Mouse (Mus musculus) liver, embryonic 14.5 days (tissue): ENCODE data around the gene Gca. TPM values are rescaled to one million over a fixed set of nuclear protein-coding genes. Genes with fewer than 3 reads are reported as not detected.

Source experiments
- ATAC-seq: fragments of 200-750 bp; cut with Nextera tagmentation; 2 replicates; pipeline ENCODE4 v1.8.0; 2017; ENCODE audit warnings: moderate number of reproducible peaks, mild to moderate bottlenecking, moderate library complexity; ENCODE audit not compliant: insufficient read depth
- DNase-seq, 3 experiments: peaks; one replicate each; pipeline ENCODE4 v3.0.0-alpha.2; 2012 to 2013; ENCODE audit warnings: low read depth in 3 of 3, low spot score in 3 of 3
- H3K27ac ChIP-seq: fragments of 300-500 bp; sonication (generic); 2 replicates; pipeline ENCODE4 v1.5.1; 2014; ENCODE audit warnings: moderate library complexity, mild to moderate bottlenecking, control low read depth, inconsistent platforms
- H3K27me3 ChIP-seq: fragments of 300-500 bp; sonication (generic); 2 replicates; pipeline ENCODE4 v1.6.1; 2014; ENCODE audit warnings: mild to moderate bottlenecking, low read length, moderate library complexity; ENCODE audit not compliant: control insufficient read depth, insufficient read depth
- H3K36me3 ChIP-seq: fragments of 300-500 bp; sonication (generic); replicated peaks from 2 replicates; pipeline ENCODE4 v1.6.1; 2014; ENCODE audit warnings: low read depth; ENCODE audit not compliant: control insufficient read depth, insufficient read depth
- H3K4me1 ChIP-seq, 2 experiments: fragments of 200-500 bp in 1 of 2; fragments of 300-500 bp in 1 of 2; sonication (generic) in 1 of 2; replicated peaks; 2 replicates each; pipeline ENCODE4 v1.6.1; 2012 to 2014; ENCODE audit warnings: antibody characterized with exemption in 1 of 2, inconsistent platforms in 1 of 2, low read length in 1 of 2; ENCODE audit not compliant: control insufficient read depth in 2 of 2, insufficient read depth in 2 of 2
- H3K4me2 ChIP-seq: fragments of 300-500 bp; sonication (generic); 2 replicates; pipeline ENCODE4 v1.6.1; 2014; ENCODE audit warnings: low read depth, mild to moderate bottlenecking, control low read depth, moderate library complexity
- H3K4me3 ChIP-seq, 2 experiments: fragments of 200-500 bp in 1 of 2; fragments of 300-500 bp in 1 of 2; sonication (generic) in 1 of 2; 2 replicates each; pipeline ENCODE4 v1.5.1; 2012 to 2014; ENCODE audit warnings: low read depth in 2 of 2, low read length in 2 of 2, mild to moderate bottlenecking in 2 of 2, control low read depth in 1 of 2, inconsistent platforms in 1 of 2, moderate library complexity in 1 of 2; ENCODE audit not compliant: insufficient read depth in 1 of 2
- H3K9ac ChIP-seq: fragments of 300-500 bp; sonication (generic); replicated peaks from 2 replicates; pipeline ENCODE4 v1.6.1; 2014; ENCODE audit warnings: mild to moderate bottlenecking, control low read depth, moderate library complexity
- H3K9me3 ChIP-seq: fragments of 300-500 bp; sonication (generic); 2 replicates; pipeline ENCODE4 v1.6.1; 2016; ENCODE audit warnings: low read length, mixed read lengths; ENCODE audit not compliant: control insufficient read depth
- CTCF ChIP-seq: IDR thresholded peaks from 2 replicates; pipeline ENCODE4 v1.5.1; 2016; ENCODE audit warnings: antibody characterized with exemption, low read depth, control low read depth
- EP300 ChIP-seq: IDR thresholded peaks from 2 replicates; pipeline ENCODE4 v1.6.1; 2016; ENCODE audit warnings: antibody characterized with exemption, low read depth
- WGBS: fragments of 180-500 bp; shearing (Covaris S2); extraction: QIAGEN DNeasy Blood & Tissue Kit; methylation state at CpG from one replicate; pipeline ENCODE4 v1.1.7; 2014; ENCODE audit not compliant: insufficient replicate concordance; 5-methylcytosine and 5-hydroxymethylcytosine counted together
- polyA plus RNA-seq, 2 experiments: library from polyadenylated mRNA; depleted of rRNA in 1 of 2; stranded (reverse) in 1 of 2; unstranded in 1 of 2; fragments of >200 nt; fragmentation: Nextera tagmentation in 1 of 2; extraction: Ambion mirVana in 1 of 2; gene quantifications; 2 replicates each; pipeline versions ENCODE4 v1.2.1 to v1.2.3; 2012 to 2014

The Gca gene
- polyA plus RNA-seq, 2 experiments, result 2.1 to 2.8 TPM

GRCm38 (mm10) chr2:62730671-62731070 is 66.6 kb downstream of the Gca start:
- no peak for TF ChIP-seq EP300
- TF ChIP-seq CTCF, result no peak
- no peaks in the 10 kb centered on the region for H3K36me3 ChIP-seq
- no peak overlapping the region for H3K4me2 ChIP-seq
- H3K9ac ChIP-seq, result no peak overlapping the region
- DNase-seq (no peak), ATAC-seq (no peak)
- no peaks in the 10 kb centered on the region for H3K9me3 ChIP-seq
- no peaks in the 10 kb centered on the region for H3K4me1 ChIP-seq
- no peak overlapping the region for H3K4me3 ChIP-seq
- H3K27ac ChIP-seq, result no peak overlapping the region
- WGBS, result 52% methylated on average over 1 of the region's 1 CpGs
- no peaks in the 10 kb centered on the region for H3K27me3 ChIP-seq

GRCm38 (mm10) chr2:62743098-62743497 is 79.0 kb downstream of the Gca start:
- TF ChIP-seq CTCF, result no peak
- TF ChIP-seq EP300, result no peak
- DNase-seq, result no peak
- no peak overlapping the region for H3K4me2 ChIP-seq
- no peak overlapping the region for H3K9ac ChIP-seq
- no peak overlapping the region for H3K4me3 ChIP-seq
- H3K27ac ChIP-seq, result no peak overlapping the region
- WGBS, result 42% methylated on average over 2 of the region's 2 CpGs
- ATAC-seq, result no peak
- H3K27me3 ChIP-seq, result no peaks in the 10 kb centered on the region
- no peaks in the 10 kb centered on the region for H3K4me1 ChIP-seq
- no peaks in the 10 kb centered on the region for H3K36me3 ChIP-seq
- no peaks in the 10 kb centered on the region for H3K9me3 ChIP-seq

Other genes with a start within 250 kb of the Gca start
- 0.03 TPM in 1 of 2 replicates, not detected in the other for gene Gcg, start 180.6 kb upstream of the Gca start, polyA plus RNA-seq (2012; rRNA removed)
- 0.15 TPM in 1 of 2 replicates, not detected in the other for gene Gcg, start 180.6 kb upstream of the Gca start, polyA plus RNA-seq (2014; fragmentation: Nextera tagmentation; extraction: Ambion mirVana)
- 0.10 and 0.12 TPM in 2 replicates for gene Fap, start 90.2 kb upstream of the Gca start, polyA plus RNA-seq (2012; rRNA removed)
- 0.17 TPM in 1 of 2 replicates, not detected in the other for gene Fap, start 90.2 kb upstream of the Gca start, polyA plus RNA-seq (2014; fragmentation: Nextera tagmentation; extraction: Ambion mirVana)
- 0.83 and 1.5 TPM in 2 replicates for gene Ifih1, start 18.0 kb upstream of the Gca start, polyA plus RNA-seq (2012; rRNA removed)
- 2.9 and 4.0 TPM in 2 replicates for gene Ifih1, start 18.0 kb upstream of the Gca start, polyA plus RNA-seq (2014; fragmentation: Nextera tagmentation; extraction: Ambion mirVana)